Mouse (Mus musculus) lung, adult 2 months (tissue): ENCODE measurements around the gene Capn2.

ENCODE experiments used
- CTCF ChIP-seq: fragments of 200-500 bp; IDR thresholded peaks from 2 replicates; pipeline ENCODE4 v1.5.1; 2011; ENCODE audit warnings: mild to moderate bottlenecking, low read length, control low read depth; ENCODE audit not compliant: insufficient read depth
- POLR2A ChIP-seq: fragments of 200-500 bp; IDR thresholded peaks from 2 replicates; pipeline ENCODE4 v1.6.1; 2011; ENCODE audit warnings: low read depth, mild to moderate bottlenecking, control low read depth, low read length, borderline replicate concordance; ENCODE audit errors: extremely low read depth

- TF ChIP-seq POLR2A (no peak), CTCF (no peak)
Observed at GRCm38 (mm10) chr1:182441791-182442473, 75.5 kb downstream of the Capn2 start.
